Mouse (Mus musculus): ENCODE data around the gene Slc5a11.

DNA sequence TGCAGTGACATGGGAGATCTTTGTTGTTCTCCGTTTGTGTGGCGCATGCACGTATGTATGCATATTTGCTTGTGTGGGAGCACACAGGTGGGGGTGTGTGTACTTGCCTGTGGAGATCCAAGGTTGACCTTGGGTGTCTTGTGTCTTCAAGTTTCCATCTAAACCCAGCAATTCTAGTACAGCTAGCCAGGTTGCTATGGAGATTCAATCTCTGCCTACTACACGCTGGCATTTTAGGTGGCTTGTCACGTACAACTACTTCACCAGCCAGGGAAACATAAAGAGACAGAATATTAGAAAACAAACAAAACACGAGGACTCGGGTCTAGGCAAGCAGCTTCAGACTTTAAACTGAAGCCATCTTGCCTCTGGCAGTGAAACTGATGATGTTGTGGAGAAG lies 38.8 kb downstream of the Slc5a11 start:
- TF ChIP-seq EP300 (IDR thresholded peaks at IDR 0.05) (no peak), CTCF (IDR thresholded peaks at IDR 0.05) (no peak)
